Mouse (Mus musculus) ES-E14 (cell line): ENCODE measurements at regions not wholly inside any gene's neighbourhood (a gene's known extent, or its start where the extent isn't known, plus 50 kb on each side); places are given as distances from the start of the nearest gene placed in this dataset.
A peak's percentile ranks its signal among the peaks of the same experiment; 100 is the strongest.

Experiments used
- DNase-seq: peaks from one replicate; pipeline ENCODE4 v3.0.0-alpha.2; 2013; ENCODE audit warnings: low read depth, low spot score
- H3K27ac ChIP-seq: 2 replicates; pipeline ENCODE4 v1.5.1; 2012; ENCODE audit warnings: low read depth, mild to moderate bottlenecking, low read length, moderate library complexity, mixed read lengths; ENCODE audit not compliant: poor library complexity, insufficient read depth, severe bottlenecking
- H3K36me3 ChIP-seq: 2 replicates; pipeline ENCODE4 v1.6.1; 2012; ENCODE audit warnings: mild to moderate bottlenecking, low read length, moderate library complexity, mixed read lengths; ENCODE audit not compliant: control insufficient read depth, poor library complexity, insufficient read depth, severe bottlenecking
- H3K4me1 ChIP-seq, 2 experiments: fragments of 150-350 bp in 1 of 2; sonication (generic) in 1 of 2; 2 replicates each; pipeline ENCODE4 v1.6.1; 2012; ENCODE audit warnings: low read length in 2 of 2, mild to moderate bottlenecking in 1 of 2, mixed read lengths in 1 of 2; ENCODE audit not compliant: control insufficient read depth in 2 of 2, insufficient read depth in 2 of 2, poor library complexity in 1 of 2
- H3K4me3 ChIP-seq, 2 experiments: fragments of 150-350 bp in 1 of 2; sonication (generic) in 1 of 2; 2 replicates each; pipeline ENCODE4 v1.5.1; 2012; ENCODE audit warnings: low read length in 2 of 2, low read depth in 1 of 2, mild to moderate bottlenecking in 1 of 2, mixed read lengths in 1 of 2; ENCODE audit not compliant: insufficient read depth in 1 of 2, poor library complexity in 1 of 2, severe bottlenecking in 1 of 2
- H3K9ac ChIP-seq: 2 replicates; pipeline ENCODE4 v1.6.1; 2012; ENCODE audit warnings: low read depth, mild to moderate bottlenecking, low read length, mixed read lengths; ENCODE audit not compliant: poor library complexity, insufficient read depth, severe bottlenecking
- H3K9me3 ChIP-seq: fragments of 150-350 bp; sonication (generic); 2 replicates; pipeline ENCODE4 v1.6.1; 2012; ENCODE audit warnings: low read depth, mild to moderate bottlenecking, low read length; ENCODE audit not compliant: control insufficient read depth, insufficient read depth
- CHD2 ChIP-seq: IDR thresholded peaks from 2 replicates; pipeline ENCODE4 v1.6.1; 2014; ENCODE audit warnings: mild to moderate bottlenecking, low read depth, low read length, inconsistent platforms
- HCFC1 ChIP-seq: IDR thresholded peaks from 2 replicates; pipeline ENCODE4 v1.6.1; 2012; ENCODE audit warnings: low read length, inconsistent platforms, borderline replicate concordance; ENCODE audit not compliant: insufficient read depth
- MAFK ChIP-seq: IDR thresholded peaks from 2 replicates; pipeline ENCODE4 v1.6.1; 2014; ENCODE audit warnings: mild to moderate bottlenecking, low read depth, low read length, inconsistent platforms; ENCODE audit not compliant: insufficient read depth
- ZC3H11A ChIP-seq: IDR thresholded peaks from 2 replicates; pipeline ENCODE4 v1.6.1; 2012; ENCODE audit warnings: low read depth, mild to moderate bottlenecking, inconsistent platforms, low read length, borderline replicate concordance
- ZNF384 ChIP-seq: IDR thresholded peaks from 2 replicates; pipeline ENCODE4 v1.6.1; 2012; ENCODE audit warnings: low read depth, low read length, inconsistent platforms
- in situ Hi-C, 2 experiments: fragments of 600-800 bp; cut with MboI; formaldehyde crosslinking; loops; one replicate each; pipeline ENCODE4 v1.15.1; 2025; ENCODE audit warnings: low sequenced_read_pairs in 2 of 2, inconsistent platforms in 1 of 2; ENCODE audit not compliant: unreplicated experiment in 2 of 2

- in situ Hi-C loops: no loop called here
- peaks cover 3 to 8% of the 10 kb centered on the region in 2 experiments; a peak in 3 of 4 replicates for H3K4me1 ChIP-seq
- DNase-seq: no peak
- no peak overlapping the region for H3K27ac ChIP-seq
- H3K9me3 ChIP-seq: no peaks in the 10 kb centered on the region
- no peaks in the 10 kb centered on the region for H3K36me3 ChIP-seq
- TF ChIP-seq CHD2 (no peak), MAFK (no peak), ZNF384 (no peak), ZC3H11A (no peak), HCFC1 (no peak)
- H3K9ac ChIP-seq: no peak overlapping the region
- H3K4me3 ChIP-seq: peak overlapping the region; percentile 8 to 22; a peak in 1 of 4 replicates
Observed at GRCm38 (mm10) chr2:173340044-173340601, 63.8 kb upstream of the Pmepa1 start.

- no peak for DNase-seq
- no peaks in the 10 kb centered on the region for H3K36me3 ChIP-seq
- no peak overlapping the region for H3K27ac ChIP-seq
- no peak overlapping the region for H3K9ac ChIP-seq
- TF ChIP-seq CHD2: no peak
- no peak for TF ChIP-seq HCFC1
- TF ChIP-seq ZC3H11A: no peak
- TF ChIP-seq ZNF384: no peak
- TF ChIP-seq MAFK: no peak
- no peaks in the 10 kb centered on the region for H3K9me3 ChIP-seq
- H3K4me3 ChIP-seq: peak overlapping the region in 1 of 2 experiments; percentile 33; a peak in 1 of 4 replicates
- in situ Hi-C loops: no loop called here
- H3K4me1 ChIP-seq: peaks cover 1 to 3% of the 10 kb centered on the region in 2 experiments; a peak in 2 of 4 replicates
Observed at GRCm38 (mm10) chr2:173342605-173343260, 66.4 kb upstream of the Pmepa1 start.

- TF ChIP-seq MAFK: no peak
- TF ChIP-seq ZNF384: no peak
- TF ChIP-seq CHD2: no peak
- TF ChIP-seq HCFC1: no peak
- TF ChIP-seq ZC3H11A: no peak
- Histone ChIP-seq H3K27ac (no peak overlapping the region), H3K4me3 (no peak overlapping the region), H3K4me1 (peaks cover 0 to 3% of the 10 kb centered on the region in 2 experiments; a peak in 2 of 4 replicates), H3K9me3 (no peaks in the 10 kb centered on the region), H3K36me3 (no peaks in the 10 kb centered on the region), H3K9ac (no peak overlapping the region)
- in situ Hi-C loops: no loop called here
- DNase-seq: no peak
Observed at GRCm38 (mm10) chr2:173343665-173344064, 67.3 kb upstream of the Pmepa1 start.

- Histone ChIP-seq H3K36me3 (no peaks in the 10 kb centered on the region), H3K9ac (no peak overlapping the region), H3K27ac (no peak overlapping the region), H3K4me1 (peaks cover 0 to 2% of the 10 kb centered on the region in 2 experiments; a peak in 2 of 4 replicates), H3K4me3 (no peak overlapping the region), H3K9me3 (no peaks in the 10 kb centered on the region)
- peak; percentile 54 for DNase-seq
- in situ Hi-C loops: no loop called here
- no peak for TF ChIP-seq CHD2
- TF ChIP-seq ZNF384: no peak
- TF ChIP-seq ZC3H11A: no peak
- TF ChIP-seq MAFK: no peak
- TF ChIP-seq HCFC1: no peak
Observed at GRCm38 (mm10) chr2:173344221-173344620, 67.9 kb upstream of the Pmepa1 start.
